Comparison of ENCODE assay signal across 10 mouse cellular contexts in genomic region chr11:100713174-100713573, GRCm38 (mm10). TPM values are rescaled to one million over a fixed set of nuclear protein-coding genes. Genes with fewer than 3 reads are reported as not detected.
A peak's percentile ranks its signal among the peaks of the same experiment; 100 is the strongest.
DNase-seq lines count a peak whose midpoint lies in the region; ATAC-seq and TF ChIP-seq lines count a peak whose summit lies in the region.
"Had no signal": no experiment of that assay in that cellular context is flagged by ENCODE, and none has a peak within 500 bp of the region (broad histone marks: within the 10 kb centered on the region; RNA-seq: fewer than 3 reads in every experiment).

No protein-coding gene starts in this region.

- H3K36me3 ChIP-seq in forebrain, embryonic 11.5 days (ENCODE audit: control insufficient read depth, insufficient read depth, low read length): peaks cover 6% of the 10 kb centered on the region; the same call in 1 of the 2 replicates
- H3K36me3 ChIP-seq in forebrain, embryonic 15.5 days: peaks cover 45% of the 10 kb centered on the region
- H3K36me3 ChIP-seq in neural tube, embryonic 11.5 days (ENCODE audit: control insufficient read depth, insufficient read depth, low read length): peaks cover 8% of the 10 kb centered on the region
- H3K36me3 ChIP-seq in limb, embryonic 15.5 days: peaks cover 57% of the 10 kb centered on the region
- H3K36me3 ChIP-seq in stomach, postnatal 0 days (ENCODE audit: control insufficient read depth, insufficient read depth, low read length): peaks cover 12% of the 10 kb centered on the region

- no peak for DNase-seq in forebrain, embryonic 11.5 days (ENCODE audit: low spot score)
- DNase-seq in neural tube, embryonic 11.5 days (ENCODE audit: low spot score): no peak
- no peak for DNase-seq in neural tube, embryonic 10.5 days (ENCODE audit: extremely low spot score, low spot score)
- DNase-seq in stomach, postnatal 0 days (ENCODE audit: low spot score): no peak
- no peak for DNase-seq in ovary, postnatal 36 days (ENCODE audit: low spot score)
- DNase-seq in frontal cortex, postnatal 25 days (ENCODE audit: low spot score in 2 of 2): no peak

- no peak overlapping the region; the same call in 1 of the 2 replicates for H3K4me2 ChIP-seq in forebrain, embryonic 11.5 days (ENCODE audit: low read depth, low read length, severe bottlenecking)
- no peak overlapping the region for H3K4me2 ChIP-seq in forebrain, embryonic 15.5 days (replicated peaks)
- H3K4me2 ChIP-seq in neural tube, embryonic 11.5 days (ENCODE audit: low read depth): peak overlapping the region; percentile 39
- peak overlapping the region; percentile 54 for H3K4me2 ChIP-seq in limb, embryonic 15.5 days
- H3K4me2 ChIP-seq in stomach, postnatal 0 days (replicated peaks; ENCODE audit: low read depth): peak overlapping the region; percentile 58

- H3K9ac ChIP-seq in forebrain, embryonic 11.5 days (ENCODE audit: low read length): peak overlapping the region; percentile 48; the same call in 1 of the 2 replicates
- H3K9ac ChIP-seq in forebrain, embryonic 15.5 days (replicated peaks): no peak overlapping the region
- H3K9ac ChIP-seq in neural tube, embryonic 11.5 days (ENCODE audit: low read length): peak overlapping the region; percentile 41; the same call in 1 of the 2 replicates
- H3K9ac ChIP-seq in limb, embryonic 15.5 days: no peak overlapping the region
- 0 out of 2 replicates have a peak overlapping the region, but pooled peaks have one; percentile 47 for H3K9ac ChIP-seq in stomach, postnatal 0 days (ENCODE audit: low read length)

- no peaks in the 10 kb centered on the region for H3K9me3 ChIP-seq in forebrain, embryonic 11.5 days (ENCODE audit: control insufficient read depth, low read length)
- H3K9me3 ChIP-seq in forebrain, embryonic 15.5 days: no peaks in the 10 kb centered on the region
- no peaks in the 10 kb centered on the region for H3K9me3 ChIP-seq in neural tube, embryonic 11.5 days (ENCODE audit: control insufficient read depth, low read length)
- H3K9me3 ChIP-seq in limb, embryonic 15.5 days: no peaks in the 10 kb centered on the region
- H3K9me3 ChIP-seq in stomach, postnatal 0 days (ENCODE audit: control insufficient read depth, low read length): no peaks in the 10 kb centered on the region

- no peak overlapping the region for H3K27ac ChIP-seq in forebrain, embryonic 11.5 days (ENCODE audit: low read depth, low read length)
- no peak overlapping the region for H3K27ac ChIP-seq in forebrain, embryonic 15.5 days (replicated peaks)
- peak overlapping the region; percentile 34; the same call in 1 of the 2 replicates for H3K27ac ChIP-seq in neural tube, embryonic 11.5 days (ENCODE audit: low read depth, low read length)
- no peak overlapping the region; the same call in 1 of the 2 replicates for H3K27ac ChIP-seq in limb, embryonic 15.5 days
- H3K27ac ChIP-seq in stomach, postnatal 0 days (replicated peaks): peak overlapping the region; percentile 78; the same call in 1 of the 2 replicates

- H3K4me3 ChIP-seq in forebrain, embryonic 11.5 days (ENCODE audit: low read depth, low read length): no peak overlapping the region
- H3K4me3 ChIP-seq in forebrain, embryonic 15.5 days: no peak overlapping the region
- no peak overlapping the region for H3K4me3 ChIP-seq in neural tube, embryonic 11.5 days (ENCODE audit: low read depth, low read length)
- H3K4me3 ChIP-seq in limb, embryonic 15.5 days: 0 out of 2 replicates have a peak overlapping the region, but pooled peaks have one; percentile 27
- H3K4me3 ChIP-seq in stomach, postnatal 0 days (ENCODE audit: low read depth, low read length): no peak overlapping the region; the same call in 1 of the 2 replicates

- 55% methylated on average over 4 of the region's 4 CpGs for WGBS in forebrain, embryonic 11.5 days
- WGBS in forebrain, embryonic 15.5 days: 56% methylated on average over 4 of the region's 4 CpGs
- 61% methylated on average over 4 of the region's 4 CpGs for WGBS in neural tube, embryonic 11.5 days
- 70% methylated on average over 4 of the region's 4 CpGs for WGBS in limb, embryonic 15.5 days
- 68% methylated on average over 4 of the region's 4 CpGs for WGBS in stomach, postnatal 0 days

- no peak for TF ChIP-seq EP300 in stomach, postnatal 0 days (optimal IDR thresholded peaks at IDR 0.05)

- ATAC-seq in forebrain, embryonic 11.5 days (replicated peaks; ENCODE audit: low FRiP score): no peak
- no peak for ATAC-seq in forebrain, embryonic 15.5 days (replicated peaks)
- ATAC-seq in neural tube, embryonic 11.5 days (ENCODE audit: insufficient read depth, low FRiP score, low TSS enrichment): no peak
- no peak for ATAC-seq in limb, embryonic 15.5 days (ENCODE audit: insufficient number of reproducible peaks, low FRiP score, low TSS enrichment, low read depth)
- no peak for ATAC-seq in stomach, postnatal 0 days (ENCODE audit: low FRiP score, low TSS enrichment)

- H3K27me3 ChIP-seq in forebrain, embryonic 11.5 days (ENCODE audit: control insufficient read depth, insufficient read depth, low read length): no peaks in the 10 kb centered on the region
- H3K27me3 ChIP-seq in forebrain, embryonic 15.5 days: no peaks in the 10 kb centered on the region
- no peaks in the 10 kb centered on the region for H3K27me3 ChIP-seq in neural tube, embryonic 11.5 days (ENCODE audit: control insufficient read depth, insufficient read depth, low read length)
- no peaks in the 10 kb centered on the region for H3K27me3 ChIP-seq in limb, embryonic 15.5 days
- H3K27me3 ChIP-seq in stomach, postnatal 0 days (ENCODE audit: control insufficient read depth, insufficient read depth, low read length): no peaks in the 10 kb centered on the region

- TF ChIP-seq CTCF in stomach, postnatal 0 days (IDR thresholded peaks at IDR 0.05; ENCODE audit: low read depth): no peak

- peaks cover 12% of the 10 kb centered on the region for H3K4me1 ChIP-seq in forebrain, embryonic 11.5 days (replicated peaks; ENCODE audit: control insufficient read depth, insufficient read depth, low read length)
- peaks cover 25% of the 10 kb centered on the region for H3K4me1 ChIP-seq in forebrain, embryonic 15.5 days
- H3K4me1 ChIP-seq in neural tube, embryonic 11.5 days (ENCODE audit: control insufficient read depth, insufficient read depth, low read length): peaks cover 18% of the 10 kb centered on the region
- peaks cover 31% of the 10 kb centered on the region for H3K4me1 ChIP-seq in limb, embryonic 15.5 days
- H3K4me1 ChIP-seq in stomach, postnatal 0 days (replicated peaks; ENCODE audit: control insufficient read depth, insufficient read depth): peaks cover 8% of the 10 kb centered on the region

RNA-seq across cellular contexts. Expression of gene Hspb9, which starts 0.5 kb away (rescaled TPM):
- polyA plus RNA-seq in forebrain, embryonic 11.5 days (2014; fragmentation: Nextera tagmentation; extraction: Ambion mirVana): 0.36 and 0.45 TPM in 2 replicates
- 0.24 and 0.41 TPM in 2 replicates for polyA plus RNA-seq in forebrain, embryonic 15.5 days (2015; fragmentation: Nextera tagmentation; extraction: Ambion mirVana)
- polyA plus RNA-seq in neural tube, embryonic 11.5 days (2014; fragmentation: Nextera tagmentation; extraction: Ambion mirVana): not detected in 2 replicates
- 0.32 and 0.57 TPM in 2 replicates for polyA plus RNA-seq in limb, embryonic 15.5 days (2015; fragmentation: Nextera tagmentation; extraction: Ambion mirVana)
- 0.13 and 0.22 TPM in 2 replicates for polyA plus RNA-seq in stomach, postnatal 0 days (2015; fragmentation: Nextera tagmentation; extraction: Ambion mirVana)
- polyA plus RNA-seq: large intestine, adult 2 months had no signal

RNA-seq across cellular contexts. Expression of gene Kat2a, which starts 0.9 kb away (rescaled TPM):
- 80.7 and 82.0 TPM in 2 replicates for polyA plus RNA-seq in forebrain, embryonic 11.5 days (2014; fragmentation: Nextera tagmentation; extraction: Ambion mirVana)
- 53.1 and 54.4 TPM in 2 replicates for polyA plus RNA-seq in forebrain, embryonic 15.5 days (2015; fragmentation: Nextera tagmentation; extraction: Ambion mirVana)
- polyA plus RNA-seq in neural tube, embryonic 11.5 days (2014; fragmentation: Nextera tagmentation; extraction: Ambion mirVana): 61.3 and 66.4 TPM in 2 replicates
- polyA plus RNA-seq in limb, embryonic 15.5 days (2015; fragmentation: Nextera tagmentation; extraction: Ambion mirVana): 48.2 and 50.4 TPM in 2 replicates
- polyA plus RNA-seq in stomach, postnatal 0 days (2015; fragmentation: Nextera tagmentation; extraction: Ambion mirVana): 24.6 and 27.2 TPM in 2 replicates

RNA-seq across cellular contexts. Expression of gene Dhx58, which starts 9.1 kb away (rescaled TPM):
- 3.1 and 4.3 TPM in 2 replicates for polyA plus RNA-seq in forebrain, embryonic 11.5 days (2014; fragmentation: Nextera tagmentation; extraction: Ambion mirVana)
- polyA plus RNA-seq in forebrain, embryonic 15.5 days (2015; fragmentation: Nextera tagmentation; extraction: Ambion mirVana): 1.4 and 2.4 TPM in 2 replicates
- 1.4 and 1.9 TPM in 2 replicates for polyA plus RNA-seq in neural tube, embryonic 11.5 days (2014; fragmentation: Nextera tagmentation; extraction: Ambion mirVana)
- polyA plus RNA-seq in limb, embryonic 15.5 days (2015; fragmentation: Nextera tagmentation; extraction: Ambion mirVana): 2.9 and 3.6 TPM in 2 replicates
- 2.6 and 2.9 TPM in 2 replicates for polyA plus RNA-seq in stomach, postnatal 0 days (2015; fragmentation: Nextera tagmentation; extraction: Ambion mirVana)

RNA-seq across cellular contexts. Expression of gene Zfp385c, which starts 20.9 kb away (rescaled TPM):
- polyA plus RNA-seq in forebrain, embryonic 11.5 days (2014; fragmentation: Nextera tagmentation; extraction: Ambion mirVana): 0.16 TPM in 1 of 2 replicates, not detected in the other
- 0.23 and 0.31 TPM in 2 replicates for polyA plus RNA-seq in forebrain, embryonic 15.5 days (2015; fragmentation: Nextera tagmentation; extraction: Ambion mirVana)
- 0.32 TPM in 1 of 2 replicates, not detected in the other for polyA plus RNA-seq in neural tube, embryonic 11.5 days (2014; fragmentation: Nextera tagmentation; extraction: Ambion mirVana)
- polyA plus RNA-seq in limb, embryonic 15.5 days (2015; fragmentation: Nextera tagmentation; extraction: Ambion mirVana): 1.4 and 1.8 TPM in 2 replicates
- polyA plus RNA-seq in stomach, postnatal 0 days (2015; fragmentation: Nextera tagmentation; extraction: Ambion mirVana): 0.18 and 0.34 TPM in 2 replicates
- polyA plus RNA-seq: C2C12 had no signal

RNA-seq across cellular contexts. Expression of gene Rab5c, which starts 24.8 kb away (rescaled TPM):
- 39.4 and 50.5 TPM in 2 replicates for polyA plus RNA-seq in forebrain, embryonic 11.5 days (2014; fragmentation: Nextera tagmentation; extraction: Ambion mirVana)
- polyA plus RNA-seq in forebrain, embryonic 15.5 days (2015; fragmentation: Nextera tagmentation; extraction: Ambion mirVana): 30.3 and 31.6 TPM in 2 replicates
- 58.8 and 63.3 TPM in 2 replicates for polyA plus RNA-seq in neural tube, embryonic 11.5 days (2014; fragmentation: Nextera tagmentation; extraction: Ambion mirVana)
- polyA plus RNA-seq in limb, embryonic 15.5 days (2015; fragmentation: Nextera tagmentation; extraction: Ambion mirVana): 19.7 and 30.8 TPM in 2 replicates
- 18.4 and 22.0 TPM in 2 replicates for polyA plus RNA-seq in stomach, postnatal 0 days (2015; fragmentation: Nextera tagmentation; extraction: Ambion mirVana)

Comparison
In these comparisons a context has a peak if more than half of its experiments do, and no peak if none do; other contexts are left out.
1. H3K9ac ChIP-seq: peak in forebrain, embryonic 11.5 days (single experiment), neural tube, embryonic 11.5 days (single experiment) and stomach, postnatal 0 days (single experiment); none in forebrain, embryonic 15.5 days (single experiment) and limb, embryonic 15.5 days (single experiment).
2. H3K27ac ChIP-seq: peak in neural tube, embryonic 11.5 days (single experiment) and stomach, postnatal 0 days (single experiment); none in forebrain, embryonic 11.5 days (single experiment), forebrain, embryonic 15.5 days (single experiment) and limb, embryonic 15.5 days (single experiment).
3. H3K4me2 ChIP-seq: peak in neural tube, embryonic 11.5 days (single experiment), limb, embryonic 15.5 days (single experiment) and stomach, postnatal 0 days (single experiment); none in forebrain, embryonic 11.5 days (single experiment) and forebrain, embryonic 15.5 days (single experiment).